ENCODE assay signal across 9 mouse cellular contexts in the genomic region with DNA sequence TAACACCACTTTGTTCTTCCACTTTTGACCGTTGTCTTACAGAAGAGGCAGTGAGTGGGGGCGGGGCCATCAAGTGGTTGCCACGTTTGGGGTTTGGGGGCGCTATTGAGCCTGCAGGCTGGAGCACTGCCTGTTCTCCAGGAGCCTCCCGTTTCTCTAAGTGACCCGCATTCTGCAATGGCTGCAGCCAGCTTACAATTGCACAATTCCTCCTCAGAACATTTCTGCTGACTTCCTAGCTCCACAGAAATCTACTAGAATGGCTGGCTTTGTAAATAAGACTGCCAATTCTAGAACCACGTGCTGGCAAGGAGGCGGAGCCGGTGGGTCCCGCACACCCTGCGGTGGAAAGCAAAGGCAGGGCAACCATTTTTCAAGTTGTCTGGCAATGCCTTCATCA. TPM values are rescaled to one million over a fixed set of nuclear protein-coding genes. Genes with fewer than 3 reads are reported as not detected.
A peak's percentile ranks its signal among the peaks of the same experiment; 100 is the strongest.
DNase-seq lines count a peak whose midpoint lies in the region; ATAC-seq and TF ChIP-seq lines count a peak whose summit lies in the region.
"Had no signal": no experiment of that assay in that cellular context is flagged by ENCODE, and none has a peak within 500 bp of the region (broad histone marks: within the 10 kb centered on the region; RNA-seq: fewer than 3 reads in every experiment).

No protein-coding gene starts in this region.

- no peak overlapping the region for H3K27ac ChIP-seq in hindbrain, embryonic 11.5 days (ENCODE audit: low read depth, low read length)
- H3K27ac ChIP-seq in hindbrain, embryonic 12.5 days, result no peak overlapping the region
- H3K27ac ChIP-seq in gastrocnemius, adult 2 months, result peak overlapping the region; percentile 31; the same call in 1 of the 2 replicates

- H3K36me3 ChIP-seq in hindbrain, embryonic 11.5 days (ENCODE audit: control insufficient read depth, insufficient read depth, low read length), result no peaks in the 10 kb centered on the region
- no peaks in the 10 kb centered on the region for H3K36me3 ChIP-seq in hindbrain, embryonic 12.5 days

- peak; percentile 49 for TF ChIP-seq CTCF in gastrocnemius, adult 2 months (IDR thresholded peaks at IDR 0.05)

- H3K27me3 ChIP-seq in hindbrain, embryonic 11.5 days (ENCODE audit: control insufficient read depth, insufficient read depth, low read length), result no peaks in the 10 kb centered on the region
- no peaks in the 10 kb centered on the region for H3K27me3 ChIP-seq in hindbrain, embryonic 12.5 days

- no peak for ATAC-seq in hindbrain, embryonic 11.5 days (ENCODE audit: low FRiP score)
- no peak for ATAC-seq in hindbrain, embryonic 12.5 days (ENCODE audit: low FRiP score)

- 51% methylated on average over 11 of the region's 11 CpGs for WGBS in hindbrain, embryonic 11.5 days
- 41% methylated on average over 11 of the region's 11 CpGs for WGBS in hindbrain, embryonic 12.5 days

- H3K9ac ChIP-seq in hindbrain, embryonic 11.5 days (ENCODE audit: low read depth, low read length), result no peak overlapping the region
- H3K9ac ChIP-seq in hindbrain, embryonic 12.5 days, result no peak overlapping the region

- no peak overlapping the region for H3K4me3 ChIP-seq in hindbrain, embryonic 11.5 days (ENCODE audit: low read depth, low read length)
- H3K4me3 ChIP-seq in hindbrain, embryonic 12.5 days, result no peak overlapping the region
- H3K4me3 ChIP-seq in gastrocnemius, adult 2 months, result peak overlapping the region; percentile 54

- intact Hi-C loops in gastrocnemius, adult 2 months (cut with DNase I), result no loop called here

- no peaks in the 10 kb centered on the region for H3K9me3 ChIP-seq in hindbrain, embryonic 11.5 days (ENCODE audit: control insufficient read depth, low read length)
- H3K9me3 ChIP-seq in hindbrain, embryonic 12.5 days (replicated peaks), result no peaks in the 10 kb centered on the region

- H3K4me1 ChIP-seq in hindbrain, embryonic 11.5 days (replicated peaks; ENCODE audit: control insufficient read depth, insufficient read depth, low read length), result no peaks in the 10 kb centered on the region
- H3K4me1 ChIP-seq in hindbrain, embryonic 12.5 days, result no peaks in the 10 kb centered on the region

- H3K4me2 ChIP-seq in hindbrain, embryonic 11.5 days (replicated peaks; ENCODE audit: low read depth, low read length), result no peak overlapping the region
- no peak overlapping the region for H3K4me2 ChIP-seq in hindbrain, embryonic 12.5 days (replicated peaks)

- peak; percentile 21 for DNase-seq in hindbrain, embryonic 11.5 days (ENCODE audit: low spot score)
- DNase-seq in ZHBTc4 (ENCODE audit: low read depth, low spot score), result peak; percentile 71
- peak; percentile 77 for DNase-seq in gastrocnemius, adult 2 months
- DNase-seq in kidney, adult 8-10 months, result peak; percentile 19 to 46
- peak; percentile 83 to 87 for DNase-seq in lung, adult 18-20 months
- peak; percentile 51 for DNase-seq in right cerebral cortex, postnatal 4 days
- no peak for DNase-seq in Muller cell, postnatal 12 days (ENCODE audit: inconsistent ontology term)

RNA-seq across cellular contexts. Expression of a gene that starts 3.0 kb away (rescaled TPM):
- 0.08 and 0.26 TPM in 2 replicates for polyA plus RNA-seq in hindbrain, embryonic 11.5 days (2014; fragmentation: Nextera tagmentation; extraction: Ambion mirVana)
- 0.34 and 0.85 TPM in 2 replicates for polyA plus RNA-seq in hindbrain, embryonic 12.5 days (2016; fragmentation: Nextera tagmentation; extraction: Ambion mirVana)
- total RNA-seq in gastrocnemius, adult 2 months (2021), result under 1 TPM; 0.14 to 0.15 TPM

RNA-seq across cellular contexts. Expression of a gene that starts 11.8 kb away (rescaled TPM):
- polyA plus RNA-seq in hindbrain, embryonic 11.5 days (2014; fragmentation: Nextera tagmentation; extraction: Ambion mirVana), result 17.1 and 17.9 TPM in 2 replicates
- polyA plus RNA-seq in hindbrain, embryonic 12.5 days (2016; fragmentation: Nextera tagmentation; extraction: Ambion mirVana), result 24.2 and 26.0 TPM in 2 replicates
- total RNA-seq in gastrocnemius, adult 2 months (2021), result 10 to 100 TPM; 13.7 to 19.3 TPM

RNA-seq across cellular contexts. Expression of a gene that starts 37.6 kb away (rescaled TPM):
- polyA plus RNA-seq in hindbrain, embryonic 11.5 days (2014; fragmentation: Nextera tagmentation; extraction: Ambion mirVana), result not detected in 2 replicates
- polyA plus RNA-seq in hindbrain, embryonic 12.5 days (2016; fragmentation: Nextera tagmentation; extraction: Ambion mirVana), result not detected in 2 replicates
- not detected for total RNA-seq in gastrocnemius, adult 2 months (2021)
- total RNA-seq: layer of hippocampus, postnatal 25 days had no signal

RNA-seq across cellular contexts. Expression of a gene that starts 54.7 kb away (rescaled TPM):
- polyA plus RNA-seq in hindbrain, embryonic 11.5 days (2014; fragmentation: Nextera tagmentation; extraction: Ambion mirVana), result not detected in 2 replicates
- polyA plus RNA-seq in hindbrain, embryonic 12.5 days (2016; fragmentation: Nextera tagmentation; extraction: Ambion mirVana), result not detected in 2 replicates
- not detected for total RNA-seq in gastrocnemius, adult 2 months (2021)
- total RNA-seq: layer of hippocampus, postnatal 25 days had no signal
